Mouse (Mus musculus) ES-E14 (cell line): ENCODE data around the gene Mbd6. TPM values are rescaled to one million over a fixed set of nuclear protein-coding genes. Genes with fewer than 3 reads are reported as not detected.

ENCODE experiments used
- DNase-seq: peaks from one replicate; pipeline ENCODE4 v3.0.0-alpha.2; 2013; ENCODE audit warnings: low read depth, low spot score
- H3K27ac ChIP-seq: 2 replicates; pipeline ENCODE4 v1.5.1; 2012; ENCODE audit warnings: low read depth, mild to moderate bottlenecking, low read length, moderate library complexity, mixed read lengths; ENCODE audit not compliant: poor library complexity, insufficient read depth, severe bottlenecking
- H3K36me3 ChIP-seq: 2 replicates; pipeline ENCODE4 v1.6.1; 2012; ENCODE audit warnings: mild to moderate bottlenecking, low read length, moderate library complexity, mixed read lengths; ENCODE audit not compliant: control insufficient read depth, poor library complexity, insufficient read depth, severe bottlenecking
- H3K4me1 ChIP-seq, 2 experiments: fragments of 150-350 bp in 1 of 2; sonication (generic) in 1 of 2; 2 replicates each; pipeline ENCODE4 v1.6.1; 2012; ENCODE audit warnings: low read length in 2 of 2, mild to moderate bottlenecking in 1 of 2, mixed read lengths in 1 of 2; ENCODE audit not compliant: control insufficient read depth in 2 of 2, insufficient read depth in 2 of 2, poor library complexity in 1 of 2
- H3K4me3 ChIP-seq, 2 experiments: fragments of 150-350 bp in 1 of 2; sonication (generic) in 1 of 2; 2 replicates each; pipeline ENCODE4 v1.5.1; 2012; ENCODE audit warnings: low read length in 2 of 2, low read depth in 1 of 2, mild to moderate bottlenecking in 1 of 2, mixed read lengths in 1 of 2; ENCODE audit not compliant: insufficient read depth in 1 of 2, poor library complexity in 1 of 2, severe bottlenecking in 1 of 2
- H3K9ac ChIP-seq: 2 replicates; pipeline ENCODE4 v1.6.1; 2012; ENCODE audit warnings: low read depth, mild to moderate bottlenecking, low read length, mixed read lengths; ENCODE audit not compliant: poor library complexity, insufficient read depth, severe bottlenecking
- H3K9me3 ChIP-seq: fragments of 150-350 bp; sonication (generic); 2 replicates; pipeline ENCODE4 v1.6.1; 2012; ENCODE audit warnings: low read depth, mild to moderate bottlenecking, low read length; ENCODE audit not compliant: control insufficient read depth, insufficient read depth
- CHD2 ChIP-seq: IDR thresholded peaks from 2 replicates; pipeline ENCODE4 v1.6.1; 2014; ENCODE audit warnings: mild to moderate bottlenecking, low read depth, low read length, inconsistent platforms
- HCFC1 ChIP-seq: IDR thresholded peaks from 2 replicates; pipeline ENCODE4 v1.6.1; 2012; ENCODE audit warnings: low read length, inconsistent platforms, borderline replicate concordance; ENCODE audit not compliant: insufficient read depth
- MAFK ChIP-seq: IDR thresholded peaks from 2 replicates; pipeline ENCODE4 v1.6.1; 2014; ENCODE audit warnings: mild to moderate bottlenecking, low read depth, low read length, inconsistent platforms; ENCODE audit not compliant: insufficient read depth
- ZC3H11A ChIP-seq: IDR thresholded peaks from 2 replicates; pipeline ENCODE4 v1.6.1; 2012; ENCODE audit warnings: low read depth, mild to moderate bottlenecking, inconsistent platforms, low read length, borderline replicate concordance
- ZNF384 ChIP-seq: IDR thresholded peaks from 2 replicates; pipeline ENCODE4 v1.6.1; 2012; ENCODE audit warnings: low read depth, low read length, inconsistent platforms
- in situ Hi-C, 2 experiments: fragments of 600-800 bp; cut with MboI; formaldehyde crosslinking; loops; one replicate each; pipeline ENCODE4 v1.15.1; 2025; ENCODE audit warnings: low sequenced_read_pairs in 2 of 2, inconsistent platforms in 1 of 2; ENCODE audit not compliant: unreplicated experiment in 2 of 2
- total RNA-seq: library from RNA; depleted of rRNA; stranded (reverse); fragments of 300-350 nt; gene quantifications from 2 replicates; pipeline ENCODE4 v1.2.3, GENCODE M21; 2012; rRNA removed

The Mbd6 gene
- total RNA-seq = 15.8 and 18.0 TPM in 2 replicates

- H3K4me3 ChIP-seq = peak within 1 kb of the TSS; percentile 89 to 94
- H3K27ac ChIP-seq = peak within 1 kb of the TSS; percentile 95
- in situ Hi-C loops = no loop called here
- peak within 1 kb of the TSS; percentile 92 for H3K9ac ChIP-seq
- peaks cover 6 to 33% of the 10 kb centered on the region in 2 experiments for H3K4me1 ChIP-seq
- H3K36me3 ChIP-seq = peaks cover 34% of the 10 kb centered on the region
- H3K9me3 ChIP-seq = no peaks in the 10 kb centered on the region
- DNase-seq = peak; percentile 73
- no peak for TF ChIP-seq HCFC1
- TF ChIP-seq ZC3H11A = peak; percentile 21; the same call in 1 of the 2 replicates
These were observed at the start of gene Mbd6 for GRCm38 (mm10) chr10:127288800-127289572. TSS of gene Mbd6 (minus strand) at chr10:127289018.

- DNase-seq = no peak
- peaks cover 13 to 28% of the 10 kb centered on the region in 2 experiments for H3K4me1 ChIP-seq
- no peaks in the 10 kb centered on the region for H3K9me3 ChIP-seq
- H3K4me3 ChIP-seq = peak overlapping the region in 1 of 2 experiments; percentile 39; a peak in 1 of 4 replicates
- TF ChIP-seq ZC3H11A = no peak
- no peak for TF ChIP-seq MAFK
- TF ChIP-seq CHD2 = no peak
- TF ChIP-seq ZNF384 = no peak
- TF ChIP-seq HCFC1 = no peak
- H3K9ac ChIP-seq = peak overlapping the region; percentile 56; the same call in 1 of the 2 replicates
- in situ Hi-C loops = no loop called here
- peak overlapping the region; percentile 76; the same call in 1 of the 2 replicates for H3K27ac ChIP-seq
- peaks cover 21% of the 10 kb centered on the region for H3K36me3 ChIP-seq
These were observed 48.8 kb upstream of the Mbd6 start for GRCm38 (mm10) chr10:127337536-127338099.

GRCm38 (mm10) chr10:127336952-127337351 lies 48.1 kb upstream of the Mbd6 start:
- no peak for DNase-seq
- peaks cover 13 to 29% of the 10 kb centered on the region in 2 experiments for H3K4me1 ChIP-seq
- H3K36me3 ChIP-seq = peaks cover 25% of the 10 kb centered on the region
- H3K27ac ChIP-seq = peak overlapping the region; percentile 76
- peak overlapping the region in 1 of 2 experiments; percentile 39; a peak in 2 of 4 replicates for H3K4me3 ChIP-seq
- TF ChIP-seq MAFK (peak; percentile 51; the same call in 1 of the 2 replicates), ZC3H11A (no peak), CHD2 (0 out of 2 replicates have a peak, but pooled peaks have one; percentile 20)
- no peaks in the 10 kb centered on the region for H3K9me3 ChIP-seq
- in situ Hi-C loops = no loop called here
- H3K9ac ChIP-seq = peak overlapping the region; percentile 56; the same call in 1 of the 2 replicates

GRCm38 (mm10) chr10:127335271-127335670 lies 46.5 kb upstream of the Mbd6 start:
- DNase-seq = no peak
- in situ Hi-C loops = no loop called here
- peaks cover 36% of the 10 kb centered on the region for H3K36me3 ChIP-seq

More at GRCm38 (mm10) chr10:127335271-127335670, 46.5 kb upstream of the Mbd6 start:
- TF ChIP-seq HCFC1 = no peak
- no peak for TF ChIP-seq ZNF384
- TF ChIP-seq ZC3H11A = no peak
- no peak for TF ChIP-seq MAFK
- TF ChIP-seq CHD2 = no peak
- Histone ChIP-seq H3K27ac (no peak overlapping the region), H3K9ac (no peak overlapping the region), H3K4me3 (no peak overlapping the region), H3K9me3 (no peaks in the 10 kb centered on the region), H3K4me1 (peaks cover 11 to 32% of the 10 kb centered on the region in 2 experiments)
